Mouse (Mus musculus) adrenal gland, postnatal 36 days (tissue): ENCODE data around the gene Gm20219. TPM values are rescaled to one million over a fixed set of nuclear protein-coding genes. Genes with fewer than 3 reads are reported as not detected.
"Not testable (repeated sequence)": the region's sequence is repeated elsewhere in the genome, so short reads cannot be mapped to it uniquely, and the experiment has no call there.

Experiments used
- DNase-seq, 2 experiments: peaks; one replicate each; pipeline ENCODE4 v3.0.0; 2021; ENCODE audit warnings: mixed read lengths in 1 of 2
- total RNA-seq, 2 experiments: library from RNA; stranded (reverse); gene quantifications; 2 replicates each; pipeline ENCODE4 v1.2.3; 2021

The Gm20219 gene
- total RNA-seq, 2 experiments from 2014 or later: 0.95 to 1.6 TPM

DNA sequence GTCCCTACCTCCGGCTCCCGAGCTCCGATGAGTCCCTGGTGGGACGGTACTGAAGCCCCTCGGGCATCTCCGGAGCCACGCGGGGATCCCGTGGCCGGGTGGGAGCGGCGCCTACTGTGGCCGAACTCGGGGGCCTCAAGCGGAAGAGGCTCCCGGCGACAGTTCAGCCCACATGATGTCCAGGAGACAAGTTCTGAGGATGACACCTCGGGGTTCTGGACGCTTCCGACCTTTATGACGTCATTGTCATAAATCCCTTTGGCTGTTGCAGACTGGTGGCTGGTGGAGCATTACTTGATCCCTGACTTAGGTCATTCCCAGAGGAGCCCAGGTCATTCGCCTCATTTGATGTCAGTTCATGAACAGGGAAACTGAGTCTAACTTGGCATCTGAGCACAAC, 41.9 kb downstream of the Gm20219 start, which contains the start of gene Znrf4:
TSS of gene Znrf4 (minus strand) at position 122 of the 400 bp plus-strand sequence.
- DNase-seq: no peak

GRCm38 (mm10) chr17:56511707-56512090, 42.5 kb downstream of the Gm20219 start:
- DNase-seq: no peak

DNA sequence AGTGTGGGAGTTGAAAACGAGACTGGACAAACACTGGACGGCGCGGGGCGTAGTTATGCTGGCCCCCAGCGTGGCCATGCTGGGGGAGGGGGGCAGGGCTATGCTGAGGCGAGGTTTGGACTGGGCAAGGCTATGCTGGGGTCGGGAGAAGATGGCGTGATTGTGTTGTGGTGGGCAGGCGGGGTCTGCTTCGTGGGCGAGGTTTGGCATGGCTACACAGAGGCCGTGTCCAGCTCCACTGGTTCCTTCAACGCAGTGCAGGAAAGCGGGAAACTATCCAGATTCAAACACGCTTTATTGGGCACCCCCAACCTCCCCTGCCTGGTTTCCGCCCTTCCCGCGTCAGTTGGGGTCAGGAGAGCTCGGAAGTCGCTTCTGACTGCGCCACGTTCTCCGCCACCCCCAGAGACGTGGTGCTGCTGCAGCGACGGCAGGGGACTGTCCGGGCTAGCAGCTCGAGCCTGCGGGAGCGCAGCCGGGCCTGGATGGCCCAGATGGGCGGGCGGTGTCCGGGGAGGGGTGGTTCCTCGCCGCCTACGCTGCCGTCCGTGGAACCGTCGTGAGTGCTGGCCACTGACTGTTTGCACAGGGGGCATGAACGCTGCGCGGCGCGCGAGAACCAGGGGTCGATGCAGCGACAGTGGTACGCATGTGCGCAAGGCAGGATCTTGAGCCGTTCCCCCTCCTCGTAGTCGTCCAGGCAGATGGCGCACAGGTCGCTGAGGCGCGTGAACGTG, 43.0 kb downstream of the Gm20219 start:
- DNase-seq: no peak

- DNase-seq: peak; percentile 33 to 48
Observed at GRCm38 (mm10) chr17:56510473-56510969, 43.7 kb downstream of the Gm20219 start.

DNA sequence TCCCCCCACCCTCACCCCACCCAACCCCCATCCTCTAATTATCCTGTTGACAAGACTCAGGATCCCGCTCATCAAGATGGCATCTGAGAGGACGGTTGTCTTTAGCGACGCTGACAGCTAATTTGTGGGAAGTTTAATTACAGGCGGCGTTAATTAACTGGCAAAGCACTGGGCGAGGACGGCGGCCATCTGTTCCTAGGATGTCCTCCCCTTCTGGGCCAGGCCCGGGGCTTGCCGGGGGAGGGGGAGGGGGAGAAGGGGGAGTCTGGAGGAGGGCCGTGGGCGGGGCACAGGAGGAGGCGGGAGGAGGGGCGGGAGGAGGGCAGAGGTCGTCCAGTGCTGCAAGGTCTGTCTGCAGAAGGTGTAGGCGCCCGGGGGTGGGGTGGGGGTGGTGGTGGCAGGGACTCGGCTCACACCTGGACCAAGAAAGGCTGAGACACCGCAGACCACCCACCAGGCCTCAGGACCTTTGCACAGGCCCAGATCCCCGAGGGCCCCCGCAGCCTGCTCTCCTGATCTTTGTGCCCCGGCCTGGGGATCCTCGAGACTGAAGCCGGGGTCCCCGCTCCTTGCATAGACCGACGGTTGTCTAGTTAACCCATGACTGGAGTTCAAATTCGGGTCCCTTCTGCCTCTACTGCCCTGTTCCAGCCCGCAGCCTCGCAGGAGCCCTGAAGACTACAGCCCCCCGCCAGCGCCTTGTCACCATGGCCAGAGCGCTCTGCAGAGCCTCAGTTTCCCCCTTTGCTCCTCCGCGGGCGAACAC, 44.3 kb downstream of the Gm20219 start:
- DNase-seq: no peak

DNA sequence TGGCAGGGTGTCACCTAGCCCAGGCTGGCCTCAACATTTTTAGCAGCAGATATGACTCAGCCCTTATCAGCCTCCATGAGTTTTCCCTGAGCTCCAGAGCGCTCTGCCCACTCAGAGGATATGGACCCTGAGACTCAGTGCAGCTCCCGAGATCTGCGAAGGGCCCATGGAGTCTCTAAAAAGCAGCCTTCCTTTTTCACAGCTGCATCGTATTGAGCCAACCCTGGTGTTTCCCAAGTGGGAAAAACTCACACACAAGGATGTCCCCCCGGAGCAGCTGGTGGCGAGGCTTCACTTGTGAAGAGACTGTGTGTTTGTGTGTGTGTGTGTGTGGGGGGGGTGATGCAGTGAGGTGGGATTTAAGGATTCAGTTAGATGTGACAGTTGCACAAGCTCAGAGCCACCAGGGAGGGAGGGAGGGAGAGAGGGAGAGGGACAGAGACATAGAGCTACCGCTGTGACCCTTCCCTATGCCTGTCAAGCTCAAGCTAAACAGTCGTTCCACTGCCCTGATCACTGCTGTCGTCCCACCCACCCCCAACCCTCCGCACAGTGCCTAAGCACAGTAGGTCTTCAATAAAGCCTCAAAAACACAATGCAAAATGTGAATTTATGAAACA, 45.1 kb downstream of the Gm20219 start:
- no peak for DNase-seq

DNA sequence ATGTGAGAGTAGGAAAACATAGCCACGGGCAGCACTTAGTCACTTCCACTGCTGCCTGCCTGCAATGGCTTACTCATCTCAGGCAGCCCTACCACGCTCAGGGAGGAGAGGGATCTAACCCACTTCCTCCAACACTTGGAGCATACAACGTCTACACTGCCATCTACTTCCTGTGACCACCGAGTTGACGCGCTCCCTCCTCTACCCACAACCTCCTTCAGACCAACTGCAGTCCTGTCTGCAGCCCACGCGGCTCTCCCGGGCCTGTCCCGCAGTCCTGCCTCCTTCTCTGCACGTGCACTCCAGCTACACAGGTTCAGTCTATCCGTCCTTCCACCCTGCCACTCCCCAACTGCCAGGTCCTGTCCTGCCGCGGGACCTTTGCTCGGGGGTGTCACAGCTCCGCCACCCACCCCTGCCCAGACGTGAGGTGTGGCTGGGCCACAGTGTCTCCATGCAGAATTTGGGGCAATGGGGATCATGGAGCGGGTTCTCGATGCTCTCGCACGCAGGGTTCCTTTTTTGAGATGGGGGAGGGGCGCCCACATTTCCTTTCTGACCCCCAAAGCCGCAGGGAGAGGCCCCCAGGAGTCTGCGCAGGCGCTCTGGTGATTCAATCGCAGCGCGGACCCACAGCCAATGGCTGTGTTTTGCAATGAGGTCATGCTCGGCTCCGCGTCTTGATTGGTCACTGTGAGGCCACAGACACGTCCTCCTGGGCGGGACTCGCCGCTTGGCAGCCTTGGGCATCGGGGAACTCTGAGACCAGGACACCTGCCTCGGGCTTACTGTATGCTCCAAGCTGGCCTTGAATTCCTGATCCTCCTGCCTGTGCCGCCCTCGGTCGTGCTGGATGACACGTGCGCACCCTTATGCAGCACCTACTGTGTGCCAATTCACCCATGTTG, 46.8 kb downstream of the Gm20219 start:
- DNase-seq: peak; percentile 97

DNA sequence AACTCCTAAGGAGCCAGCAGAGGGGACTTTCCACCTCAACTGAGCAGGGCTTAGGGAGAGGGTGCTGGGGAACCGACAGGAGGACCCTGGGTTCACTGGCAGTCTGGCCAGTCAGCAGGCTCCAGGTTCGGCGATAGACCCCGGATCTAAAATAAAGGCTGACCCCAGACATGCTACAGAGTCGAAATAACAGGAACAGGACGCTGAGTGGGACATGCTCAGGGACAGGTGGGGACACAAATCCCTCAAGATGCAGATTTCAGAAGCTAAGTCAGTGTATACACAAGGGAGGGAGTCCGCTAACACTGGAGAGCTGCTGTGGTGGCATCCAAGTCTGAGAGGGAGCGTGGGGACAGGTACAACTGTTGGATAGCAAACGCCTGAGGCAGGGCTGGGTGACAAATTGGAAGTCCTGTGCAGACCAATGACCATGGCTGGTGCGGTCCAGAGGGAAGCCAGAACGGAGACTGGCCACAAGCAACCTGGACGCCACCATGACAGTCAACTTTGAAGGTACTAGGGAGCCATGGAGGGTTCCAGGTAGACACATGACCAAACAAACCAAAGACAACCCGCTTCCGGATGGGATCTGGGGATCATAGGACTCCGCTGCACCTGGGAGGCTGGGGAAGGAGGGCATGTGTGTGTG, 47.6 kb downstream of the Gm20219 start:
- DNase-seq: no peak

GRCm38 (mm10) chr17:56505401-56505800, 48.8 kb downstream of the Gm20219 start:
- DNase-seq: no peak

DNA sequence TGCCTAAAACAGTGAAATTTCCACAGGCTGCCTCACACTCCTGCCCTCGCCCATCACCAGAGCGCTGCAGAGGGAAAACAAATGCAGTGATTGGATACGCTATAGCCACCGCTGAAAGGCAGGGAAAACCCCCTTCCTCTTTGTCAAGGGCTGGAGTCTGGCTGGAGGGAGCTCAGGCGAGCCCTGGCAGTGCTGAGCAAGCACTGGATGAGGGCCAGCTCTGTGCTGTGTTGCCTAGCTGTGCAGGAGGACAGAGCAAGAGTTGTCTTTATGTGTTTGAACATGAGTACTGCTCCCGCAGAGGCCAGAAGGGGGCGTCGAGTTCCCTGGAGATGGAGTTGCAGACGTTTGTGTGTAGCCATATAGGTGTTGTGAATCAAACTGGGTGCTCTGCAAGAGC, 51.7 kb downstream of the Gm20219 start:
- peak; percentile 62 to 76 for DNase-seq

DNA sequence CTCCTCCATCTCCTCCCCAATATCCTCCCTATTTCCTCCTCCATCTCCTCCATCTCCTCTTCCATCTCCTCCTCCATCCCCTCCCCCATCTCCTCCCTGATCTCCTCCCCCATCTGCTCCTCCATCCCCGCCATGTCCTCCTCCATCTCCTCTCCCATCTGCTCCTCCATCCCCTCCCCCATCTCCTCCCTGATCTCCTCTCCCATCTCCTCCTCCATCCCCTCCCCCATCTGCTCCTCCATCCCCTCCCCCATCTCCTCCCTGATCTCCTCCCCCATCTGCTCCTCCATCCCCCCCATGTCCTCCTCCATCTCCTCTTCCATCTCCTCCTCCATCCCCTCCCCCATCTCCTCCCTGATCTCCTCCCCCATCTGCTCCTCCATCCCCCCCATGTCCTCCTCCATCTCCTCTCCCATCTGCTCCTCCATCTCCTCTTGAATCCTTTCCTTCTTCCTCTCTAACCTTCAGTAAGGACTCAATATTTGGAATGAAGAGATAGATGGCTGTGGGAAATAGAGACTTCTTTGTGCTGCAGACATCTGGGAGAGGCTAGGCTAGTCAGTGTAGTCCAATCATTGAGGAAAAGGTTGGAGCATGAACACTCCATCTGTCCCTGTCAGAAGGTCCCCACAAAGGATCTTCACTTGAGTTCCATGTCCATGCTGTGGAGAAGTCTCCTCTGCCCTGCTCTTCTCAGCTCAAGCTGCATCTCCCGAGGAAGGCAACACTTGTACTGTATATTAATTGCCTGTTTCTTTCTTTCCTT, 52.4 kb downstream of the Gm20219 start:
- DNase-seq: not testable (repeated sequence)

Other genes with a start within 250 kb of the Gm20219 start
- gene Kdm4b, start 228.3 kb downstream of the Gm20219 start, total RNA-seq: 10 to 100 TPM; 38.1 to 39.9 TPM
- 100 to 1,000 TPM; 157 to 172 TPM for gene Ptprs, start 77.9 kb downstream of the Gm20219 start, total RNA-seq
- not detected for gene Znrf4, start 42.0 kb downstream of the Gm20219 start, total RNA-seq
- 100 to 1,000 TPM; 103 to 126 TPM for gene Safb2, start 30.2 kb upstream of the Gm20219 start, total RNA-seq
- gene Safb, start 30.4 kb upstream of the Gm20219 start, total RNA-seq: 100 to 1,000 TPM; 103 to 122 TPM
- gene 2410015M20Rik, start 55.4 kb upstream of the Gm20219 start, total RNA-seq: 100 to 1,000 TPM; 293 to 327 TPM
- 100 to 1,000 TPM; 804 to 953 TPM for gene Rpl36, start 59.0 kb upstream of the Gm20219 start, total RNA-seq
- 100 to 1,000 TPM; 582 to 584 TPM for gene Lonp1, start 72.5 kb upstream of the Gm20219 start, total RNA-seq
- 1 to 10 TPM; 1.5 to 2.4 TPM for gene Catsperd, start 73.8 kb upstream of the Gm20219 start, total RNA-seq
- 10 to 100 TPM; 67.8 to 74.1 TPM for gene Ranbp3, start 118.9 kb upstream of the Gm20219 start, total RNA-seq
- gene Ndufa11, start 163.4 kb upstream of the Gm20219 start, total RNA-seq: 100 to 1,000 TPM; 290 to 298 TPM
- 10 to 100 TPM; 14.7 to 36.6 TPM for gene Vmac, start 163.6 kb upstream of the Gm20219 start, total RNA-seq
- 1 to 10 TPM; 3.8 to 5.4 TPM for gene Nrtn, start 203.1 kb upstream of the Gm20219 start, total RNA-seq
- gene Dus3l, start 210.4 kb upstream of the Gm20219 start, total RNA-seq: 10 to 100 TPM; 31.5 to 32.5 TPM
- under 1 TPM; 0.26 to 0.60 TPM for gene Prr22, start 215.9 kb upstream of the Gm20219 start, total RNA-seq